Mouse (Mus musculus): Measurements from ENCODE around the gene Golga5. TPM values are rescaled to one million over a fixed set of nuclear protein-coding genes. Genes with fewer than 3 reads are reported as not detected.

Gene Golga5
- polyA plus RNA-seq, 1 experiment: 13.3 TPM

DNA sequence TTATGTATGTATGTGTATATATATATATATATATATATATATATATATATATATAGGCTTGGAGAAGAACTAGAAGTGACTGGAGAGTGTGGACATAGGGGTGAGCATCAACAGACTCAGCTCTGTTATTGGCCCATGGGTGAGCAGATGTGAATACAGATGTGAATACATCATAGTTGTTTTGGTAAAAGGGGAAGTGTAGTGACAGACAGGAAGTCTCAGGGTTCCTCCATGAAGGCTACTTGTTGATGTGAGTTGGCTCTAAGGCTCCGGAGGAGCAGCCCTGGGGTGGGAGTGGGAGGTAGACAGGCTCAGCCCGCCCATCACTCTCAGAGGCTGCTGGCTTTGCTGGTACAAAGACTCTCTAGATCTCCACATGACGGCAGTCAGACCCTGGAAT lies 55.3 kb downstream of the Golga5 start:
- no peaks in the 10 kb centered on the region for H3K36me3 ChIP-seq (ENCODE audit: control insufficient read depth, insufficient read depth, low read length)
- no peaks in the 10 kb centered on the region for H3K27me3 ChIP-seq (ENCODE audit: control insufficient read depth, insufficient read depth, low read length)
- no peak overlapping the region for H3K27ac ChIP-seq (ENCODE audit: control insufficient read depth, insufficient read depth, low read length)
- WGBS: 48% methylated on average over 3 of the region's 3 CpGs
- H3K4me3 ChIP-seq (ENCODE audit: control insufficient read depth, insufficient read depth, low read length): no peak overlapping the region
- TF ChIP-seq CTCF (IDR thresholded peaks at IDR 0.05; ENCODE audit: borderline replicate concordance, control insufficient read depth, extremely low read depth, insufficient read depth, low read length, poor library complexity) (no peak), POLR2A (IDR thresholded peaks at IDR 0.05; ENCODE audit: control insufficient read depth, extremely low read depth, insufficient read depth, low read length, poor library complexity) (no peak)
- H3K4me1 ChIP-seq (replicated peaks; ENCODE audit: control insufficient read depth, insufficient read depth, low read length): no peaks in the 10 kb centered on the region
- DNase-seq: no peak

DNA sequence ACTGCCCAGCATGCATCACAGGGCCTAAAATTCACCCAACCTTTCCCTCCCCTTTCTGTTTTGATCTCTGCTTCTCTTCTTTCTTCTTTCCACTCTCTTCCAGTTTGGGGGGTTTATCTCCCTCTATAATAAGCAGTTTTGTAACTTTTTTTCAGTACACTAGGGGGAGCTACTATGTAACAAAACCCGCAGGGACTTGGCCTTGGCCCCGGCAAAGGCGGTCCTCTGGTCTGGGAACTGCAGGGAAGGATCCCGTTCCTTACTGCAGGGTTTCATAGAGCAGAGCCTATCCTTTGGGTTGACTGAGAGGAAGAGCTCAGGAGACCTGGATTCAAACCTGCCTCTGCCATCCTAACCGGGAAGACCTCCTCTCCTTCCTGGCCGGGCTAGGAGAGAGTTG lies 55.8 kb downstream of the Golga5 start:
- Histone ChIP-seq H3K27ac (ENCODE audit: control insufficient read depth, insufficient read depth, low read length) (no peak overlapping the region), H3K27me3 (ENCODE audit: control insufficient read depth, insufficient read depth, low read length) (no peaks in the 10 kb centered on the region), H3K36me3 (ENCODE audit: control insufficient read depth, insufficient read depth, low read length) (no peaks in the 10 kb centered on the region), H3K4me1 (replicated peaks; ENCODE audit: control insufficient read depth, insufficient read depth, low read length) (no peaks in the 10 kb centered on the region), H3K4me3 (ENCODE audit: control insufficient read depth, insufficient read depth, low read length) (no peak overlapping the region)
- no peak for TF ChIP-seq POLR2A (IDR thresholded peaks at IDR 0.05; ENCODE audit: control insufficient read depth, extremely low read depth, insufficient read depth, low read length, poor library complexity)
- DNase-seq: no peak
- WGBS: 65% methylated on average over 6 of the region's 6 CpGs

DNA sequence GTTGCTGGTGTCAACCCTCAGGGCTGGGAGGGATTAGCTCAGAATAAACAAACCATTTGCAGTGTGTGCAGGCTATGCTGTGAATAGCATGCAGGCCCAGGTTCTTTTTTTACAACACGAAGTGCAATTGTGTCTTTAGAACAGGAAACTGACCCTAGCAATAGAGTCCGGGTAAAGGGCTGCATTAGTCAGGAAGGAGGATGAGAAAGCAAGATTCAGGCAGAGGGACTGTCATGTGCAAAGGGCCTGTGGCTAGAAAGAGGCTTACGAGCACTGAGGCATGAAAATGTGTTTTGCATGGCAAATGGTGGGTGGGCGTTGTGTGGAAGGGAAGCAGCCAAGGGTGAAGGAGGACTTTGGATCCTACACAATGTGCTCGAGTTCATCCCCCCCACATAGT lies 59.1 kb downstream of the Golga5 start:
- 83% methylated on average over 5 of the region's 5 CpGs for WGBS
- Histone ChIP-seq H3K36me3 (ENCODE audit: control insufficient read depth, insufficient read depth, low read length) (no peaks in the 10 kb centered on the region), H3K4me3 (ENCODE audit: control insufficient read depth, insufficient read depth, low read length) (no peak overlapping the region), H3K27me3 (ENCODE audit: control insufficient read depth, insufficient read depth, low read length) (no peaks in the 10 kb centered on the region), H3K27ac (ENCODE audit: control insufficient read depth, insufficient read depth, low read length) (no peak overlapping the region), H3K4me1 (replicated peaks; ENCODE audit: control insufficient read depth, insufficient read depth, low read length) (no peaks in the 10 kb centered on the region)
- DNase-seq: no peak
- TF ChIP-seq CTCF (IDR thresholded peaks at IDR 0.05; ENCODE audit: borderline replicate concordance, control insufficient read depth, extremely low read depth, insufficient read depth, low read length, poor library complexity): no peak
- TF ChIP-seq POLR2A (IDR thresholded peaks at IDR 0.05; ENCODE audit: control insufficient read depth, extremely low read depth, insufficient read depth, low read length, poor library complexity): no peak

DNA sequence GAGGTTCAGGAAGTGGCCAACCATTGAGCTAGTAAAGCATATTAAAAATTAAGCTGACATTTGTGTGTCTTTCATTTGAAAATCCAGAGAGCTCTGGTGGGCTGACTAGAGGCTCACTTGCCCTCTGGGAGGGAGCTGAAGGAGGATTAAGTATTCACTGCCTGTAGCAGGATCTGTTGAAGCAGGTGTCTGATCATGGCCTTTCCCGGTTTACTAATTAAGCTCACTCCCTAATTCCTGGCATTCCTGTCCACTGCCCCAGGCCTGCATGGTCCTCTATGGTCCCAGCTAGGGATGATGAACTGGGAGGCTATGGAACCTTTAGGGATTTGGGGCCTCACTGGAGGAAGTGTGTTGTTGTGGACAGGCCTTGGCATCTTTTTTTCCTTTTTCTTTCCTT lies 66.9 kb downstream of the Golga5 start:
- Histone ChIP-seq H3K27me3 (ENCODE audit: control insufficient read depth, insufficient read depth, low read length) (no peaks in the 10 kb centered on the region), H3K4me3 (ENCODE audit: control insufficient read depth, insufficient read depth, low read length) (no peak overlapping the region), H3K36me3 (ENCODE audit: control insufficient read depth, insufficient read depth, low read length) (no peaks in the 10 kb centered on the region), H3K4me1 (replicated peaks; ENCODE audit: control insufficient read depth, insufficient read depth, low read length) (no peaks in the 10 kb centered on the region), H3K27ac (ENCODE audit: control insufficient read depth, insufficient read depth, low read length) (no peak overlapping the region; the same call in 1 of the 2 replicates)
- TF ChIP-seq POLR2A (IDR thresholded peaks at IDR 0.05; ENCODE audit: control insufficient read depth, extremely low read depth, insufficient read depth, low read length, poor library complexity) (no peak), CTCF (IDR thresholded peaks at IDR 0.05; ENCODE audit: borderline replicate concordance, control insufficient read depth, extremely low read depth, insufficient read depth, low read length, poor library complexity) (no peak)
- WGBS: 93% methylated on average over 1 of the region's 1 CpGs
- DNase-seq: no peak

DNA sequence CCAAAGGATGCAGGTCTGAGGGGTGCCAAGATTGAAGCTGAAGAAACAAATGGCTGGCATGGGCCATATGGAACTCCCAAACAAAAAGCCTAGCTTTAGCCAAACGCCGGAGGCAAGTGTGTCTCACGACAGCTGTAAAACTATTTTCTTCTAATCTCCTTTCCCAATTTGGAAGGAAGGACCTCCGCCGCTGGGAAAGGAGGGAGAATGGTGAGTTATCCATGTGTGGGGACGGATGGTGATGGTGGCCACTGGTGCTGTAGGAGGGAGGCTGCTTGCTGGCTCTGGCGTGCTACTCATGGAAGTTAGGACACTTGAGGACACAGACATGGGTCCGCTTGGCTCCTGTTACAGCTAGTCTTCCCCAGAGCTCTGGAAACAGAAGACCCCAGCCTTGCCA lies 71.3 kb downstream of the Golga5 start:
- 89% methylated on average over 8 of the region's 8 CpGs for WGBS
- no peak overlapping the region for H3K27ac ChIP-seq (ENCODE audit: control insufficient read depth, insufficient read depth, low read length)
- H3K4me1 ChIP-seq (replicated peaks; ENCODE audit: control insufficient read depth, insufficient read depth, low read length): no peaks in the 10 kb centered on the region
- no peaks in the 10 kb centered on the region for H3K36me3 ChIP-seq (ENCODE audit: control insufficient read depth, insufficient read depth, low read length)
- no peak for DNase-seq
- TF ChIP-seq POLR2A (IDR thresholded peaks at IDR 0.05; ENCODE audit: control insufficient read depth, extremely low read depth, insufficient read depth, low read length, poor library complexity): no peak
- no peak for TF ChIP-seq CTCF (IDR thresholded peaks at IDR 0.05; ENCODE audit: borderline replicate concordance, control insufficient read depth, extremely low read depth, insufficient read depth, low read length, poor library complexity)
- H3K27me3 ChIP-seq (ENCODE audit: control insufficient read depth, insufficient read depth, low read length): no peaks in the 10 kb centered on the region
- no peak overlapping the region for H3K4me3 ChIP-seq (ENCODE audit: control insufficient read depth, insufficient read depth, low read length)

DNA sequence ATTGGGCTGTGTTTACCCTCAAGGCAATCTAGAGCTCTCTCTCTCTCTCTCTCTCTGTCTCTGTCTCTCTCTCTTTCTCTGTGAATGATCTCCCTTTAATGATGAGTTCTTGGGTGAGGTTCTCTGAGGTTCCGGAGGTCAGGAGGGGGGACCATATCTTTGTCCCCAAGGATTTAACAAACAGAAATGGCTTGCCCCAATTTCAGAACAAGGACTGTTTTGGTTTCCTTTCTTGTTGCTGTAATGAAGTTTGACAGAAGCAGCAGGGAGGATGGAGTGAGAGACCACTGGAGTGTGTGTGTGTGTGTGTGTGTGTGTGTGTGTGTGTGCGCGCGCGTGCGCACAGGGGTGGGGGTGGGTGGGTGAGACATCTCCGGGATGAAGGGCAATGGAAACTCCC lies 72.2 kb downstream of the Golga5 start:
- Histone ChIP-seq H3K4me1 (replicated peaks; ENCODE audit: control insufficient read depth, insufficient read depth, low read length) (no peaks in the 10 kb centered on the region), H3K4me3 (ENCODE audit: control insufficient read depth, insufficient read depth, low read length) (no peak overlapping the region), H3K36me3 (ENCODE audit: control insufficient read depth, insufficient read depth, low read length) (no peaks in the 10 kb centered on the region), H3K27ac (ENCODE audit: control insufficient read depth, insufficient read depth, low read length) (no peak overlapping the region), H3K27me3 (ENCODE audit: control insufficient read depth, insufficient read depth, low read length) (no peaks in the 10 kb centered on the region)
- no peak for TF ChIP-seq CTCF (IDR thresholded peaks at IDR 0.05; ENCODE audit: borderline replicate concordance, control insufficient read depth, extremely low read depth, insufficient read depth, low read length, poor library complexity)
- no peak for TF ChIP-seq POLR2A (IDR thresholded peaks at IDR 0.05; ENCODE audit: control insufficient read depth, extremely low read depth, insufficient read depth, low read length, poor library complexity)
- no peak for DNase-seq
- 96% methylated on average over 7 of the region's 7 CpGs for WGBS

DNA sequence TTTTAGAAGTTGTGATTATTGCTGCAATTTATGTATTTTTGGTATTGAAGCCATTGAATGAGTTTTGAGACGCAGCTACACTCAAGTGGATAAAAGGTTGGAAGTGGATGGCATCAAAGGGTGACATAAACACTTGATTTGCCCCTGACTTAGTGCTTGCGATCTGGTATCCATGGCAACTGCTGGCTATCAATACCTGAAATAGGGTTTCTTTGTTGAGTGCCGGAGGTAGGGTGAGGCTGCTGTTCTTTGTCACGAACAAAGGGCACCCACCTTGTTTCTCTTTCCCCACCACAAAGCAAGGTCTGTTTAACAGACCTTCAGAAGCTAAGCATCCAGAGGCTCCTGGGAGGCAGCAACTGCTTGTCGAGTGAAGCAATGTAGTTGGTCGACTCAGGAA lies 76.2 kb downstream of the Golga5 start:
- no peaks in the 10 kb centered on the region for H3K4me1 ChIP-seq (replicated peaks; ENCODE audit: control insufficient read depth, insufficient read depth, low read length)
- no peak for TF ChIP-seq CTCF (IDR thresholded peaks at IDR 0.05; ENCODE audit: borderline replicate concordance, control insufficient read depth, extremely low read depth, insufficient read depth, low read length, poor library complexity)
- TF ChIP-seq POLR2A (IDR thresholded peaks at IDR 0.05; ENCODE audit: control insufficient read depth, extremely low read depth, insufficient read depth, low read length, poor library complexity): no peak
- H3K27me3 ChIP-seq (ENCODE audit: control insufficient read depth, insufficient read depth, low read length): no peaks in the 10 kb centered on the region
- DNase-seq: no peak
- H3K4me3 ChIP-seq (ENCODE audit: control insufficient read depth, insufficient read depth, low read length): no peak overlapping the region
- H3K27ac ChIP-seq (ENCODE audit: control insufficient read depth, insufficient read depth, low read length): no peak overlapping the region
- H3K36me3 ChIP-seq (ENCODE audit: control insufficient read depth, insufficient read depth, low read length): no peaks in the 10 kb centered on the region
- 85% methylated on average over 6 of the region's 6 CpGs for WGBS

Other genes starting within 250 kb of the Golga5 start
- gene Rin3, start 186.1 kb upstream of the Golga5 start, polyA plus RNA-seq (2012; rRNA removed): 25.4 and 33.8 TPM in 2 replicates
- gene Lgmn, start 29.3 kb upstream of the Golga5 start, polyA plus RNA-seq (2012; rRNA removed): 66.8 and 88.9 TPM in 2 replicates
- 7.3 and 12.4 TPM in 2 replicates for gene Chga, start 85.8 kb downstream of the Golga5 start, polyA plus RNA-seq (2012; rRNA removed)
- gene Itpk1, start 235.8 kb downstream of the Golga5 start, polyA plus RNA-seq (2012; rRNA removed): 34.2 and 36.9 TPM in 2 replicates

Measured in thymus, adult 2 months (tissue).